Mouse (Mus musculus): Measurements from ENCODE around the gene Igfbpl1.

Gene Igfbpl1

DNA sequence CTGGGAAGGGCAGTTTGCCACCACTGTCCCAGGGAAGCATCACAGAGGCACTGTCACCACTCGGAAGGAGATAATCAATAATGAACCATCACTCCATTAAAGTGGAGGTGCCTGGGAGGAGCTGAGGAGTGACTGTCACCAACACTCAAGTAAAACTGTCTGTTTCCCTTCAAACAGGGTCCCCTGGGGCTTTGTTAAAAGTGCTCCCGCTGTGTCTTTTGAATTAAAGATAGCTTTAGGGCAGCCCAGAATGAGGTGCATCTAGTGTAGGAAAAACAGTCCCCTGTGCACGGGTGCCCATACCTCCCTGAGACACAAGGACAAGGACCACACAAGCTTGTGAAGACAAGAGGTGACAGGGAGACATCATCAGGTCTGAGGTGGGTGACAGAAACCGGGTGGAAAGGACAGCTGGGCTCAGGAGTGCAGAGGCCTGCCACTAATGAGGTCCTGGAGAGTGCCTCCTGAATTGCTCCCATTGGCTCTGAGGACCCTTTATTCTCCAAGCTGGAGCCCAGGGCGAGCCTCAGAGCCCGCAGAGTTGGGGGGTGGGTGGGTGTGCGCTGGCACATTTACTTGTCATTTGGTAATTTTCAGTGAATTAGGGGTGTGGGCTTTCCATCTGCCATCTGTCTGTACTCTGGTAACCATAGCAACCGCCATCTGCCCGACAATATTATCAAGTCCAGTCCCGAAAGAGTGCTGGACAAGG is 2.5 kb downstream of the Igfbpl1 start:
- ATAC-seq (ENCODE audit: insufficient number of reproducible peaks, low FRiP score, low TSS enrichment), result no peak

DNA sequence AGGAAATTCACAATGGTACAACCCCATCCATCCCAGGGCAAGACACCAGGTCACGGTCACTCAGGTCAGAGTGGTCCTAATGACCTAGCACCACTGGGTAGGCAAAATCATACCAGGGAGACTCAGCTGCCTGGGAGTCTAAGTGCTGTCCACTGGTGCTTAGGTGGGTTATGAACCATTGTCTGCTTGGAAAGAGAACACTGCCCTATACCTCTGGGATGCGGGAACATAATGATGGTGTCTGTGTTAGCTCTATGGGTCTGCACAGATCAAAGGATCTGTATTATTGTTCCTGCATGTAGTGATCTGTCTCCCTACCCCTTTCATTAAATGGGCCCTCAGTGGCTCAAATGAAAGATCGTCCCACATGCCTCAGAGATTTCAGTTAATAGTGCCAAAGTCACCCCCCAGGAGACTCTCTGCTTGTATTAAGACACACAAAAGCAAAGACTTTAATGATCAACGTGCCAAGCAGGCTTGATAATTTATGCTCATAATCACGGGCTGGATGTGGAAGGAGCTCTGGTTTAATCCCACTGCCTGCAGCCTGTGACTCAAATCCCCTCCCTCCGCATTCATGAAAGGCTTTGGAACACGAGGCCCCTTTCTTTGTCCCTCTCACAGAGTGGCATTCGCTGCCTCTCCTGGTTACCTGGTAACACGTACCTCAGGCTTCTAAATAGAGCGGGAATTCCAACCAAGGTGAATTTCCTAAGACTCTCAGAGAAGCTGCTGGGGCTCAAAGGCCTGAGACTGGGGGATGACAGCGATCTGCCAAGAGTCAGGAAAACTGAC is 3.7 kb downstream of the Igfbpl1 start:
- ATAC-seq (ENCODE audit: insufficient number of reproducible peaks, low FRiP score, low TSS enrichment), result no peak

DNA sequence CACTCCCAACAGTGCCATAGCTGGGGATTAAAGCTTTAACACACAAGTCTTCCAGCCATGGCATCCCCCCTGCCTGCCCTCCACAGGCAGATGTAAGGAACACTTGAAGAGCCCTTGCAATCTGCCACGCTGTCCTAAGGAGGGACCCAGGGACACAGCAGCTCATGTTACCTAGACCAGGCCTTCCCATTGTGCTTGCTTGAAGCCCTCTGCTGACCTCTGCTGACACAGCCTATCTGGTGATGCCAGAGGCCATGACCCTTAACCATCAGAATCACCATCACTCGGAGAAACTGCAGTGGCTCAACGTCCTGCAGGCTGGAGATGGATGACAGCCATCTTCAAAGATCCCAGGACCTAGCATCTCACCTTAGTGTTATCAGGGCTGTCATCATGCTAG is 4.7 kb downstream of the Igfbpl1 start:
- ATAC-seq (ENCODE audit: insufficient number of reproducible peaks, low FRiP score, low TSS enrichment), result no peak

DNA sequence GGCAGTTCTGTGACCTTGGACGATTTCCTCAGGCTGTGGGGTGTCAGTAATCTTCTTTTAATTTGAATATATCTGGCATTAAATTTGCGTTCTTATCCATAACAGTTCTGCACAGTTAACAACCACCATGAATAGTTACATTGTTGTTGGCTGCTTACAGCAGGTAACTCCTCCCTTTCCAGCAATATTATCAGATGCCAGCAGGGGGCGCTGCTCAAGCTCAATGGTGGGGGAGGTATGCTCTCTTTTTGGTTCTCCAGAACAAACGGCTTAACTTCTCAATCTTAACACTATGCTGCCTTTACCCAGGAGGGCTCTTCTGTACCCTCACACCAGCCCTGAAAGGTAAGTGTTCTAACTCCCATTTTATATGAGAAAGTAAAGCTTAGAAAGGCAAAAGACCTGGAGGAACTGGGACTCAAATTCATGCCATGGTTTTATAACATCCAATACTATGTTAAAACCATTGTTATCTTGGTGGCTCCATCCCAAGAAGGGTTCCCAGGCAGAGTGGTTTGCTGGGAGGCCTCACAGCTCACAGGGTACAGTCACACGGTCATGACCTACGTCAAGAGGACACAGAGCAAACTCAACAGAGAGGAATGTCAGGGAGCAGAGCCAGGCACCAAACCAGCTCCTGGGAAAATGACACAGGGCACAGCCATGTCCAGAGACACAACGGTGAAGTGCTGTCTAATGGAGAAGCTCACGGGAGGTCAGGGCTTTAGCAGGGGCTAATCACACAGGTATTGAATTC is 6.5 kb downstream of the Igfbpl1 start:
- no peak for ATAC-seq (ENCODE audit: insufficient number of reproducible peaks, low FRiP score, low TSS enrichment)

DNA sequence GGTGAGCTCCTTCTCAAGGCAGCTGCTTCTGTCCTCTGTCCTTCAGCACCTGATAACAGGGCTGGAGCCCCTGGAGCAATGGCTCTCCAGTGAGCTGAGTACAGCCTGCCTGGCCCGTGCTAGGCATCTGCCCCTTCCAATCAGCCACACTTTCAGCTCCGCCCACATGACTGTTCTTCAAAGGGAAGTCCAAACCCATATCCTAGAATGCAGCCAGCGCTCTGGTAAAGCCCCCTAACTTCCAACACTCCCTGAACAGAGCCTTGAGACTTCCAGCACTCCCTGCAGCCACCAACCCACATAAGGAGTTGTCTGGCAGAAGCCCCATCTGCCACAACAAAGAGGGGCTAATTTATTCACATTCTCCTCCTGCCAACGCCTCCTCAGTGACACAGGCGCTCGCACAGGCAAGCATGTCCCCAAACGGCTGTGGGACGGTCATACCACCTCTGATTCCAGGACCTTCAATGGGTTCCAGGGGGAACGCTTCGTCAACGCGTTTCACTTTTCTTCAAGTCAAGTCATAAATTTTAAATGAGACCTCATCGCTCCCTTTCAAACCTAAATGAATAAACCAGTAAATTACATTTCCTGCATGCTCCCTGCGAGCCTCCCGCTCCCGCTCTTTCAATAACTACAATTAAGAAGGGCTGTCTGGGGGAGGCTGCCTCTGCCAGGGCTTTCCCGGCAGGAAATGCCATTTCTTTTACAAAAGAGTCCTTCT is 7.4 kb downstream of the Igfbpl1 start:
- no peak for ATAC-seq (ENCODE audit: insufficient number of reproducible peaks, low FRiP score, low TSS enrichment)

DNA sequence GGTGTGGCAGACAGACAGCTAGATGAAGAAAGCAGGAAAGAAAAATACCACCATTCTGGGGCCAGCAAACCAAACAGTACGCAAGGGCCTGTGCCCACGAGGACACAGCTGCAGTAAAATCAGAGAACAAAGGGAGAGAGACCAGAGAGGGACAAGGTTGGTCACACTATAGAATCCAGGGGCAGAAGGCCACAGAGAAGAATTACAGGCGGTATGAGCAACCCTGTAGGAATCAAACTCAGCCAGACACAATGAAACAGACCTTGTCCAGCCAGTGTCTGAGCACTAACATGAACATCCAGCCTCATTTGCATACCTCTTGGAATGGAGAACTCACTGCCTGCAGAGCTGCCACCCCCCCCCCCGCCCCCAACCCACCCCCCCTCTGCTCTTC is 7.9 kb downstream of the Igfbpl1 start:
- ATAC-seq (ENCODE audit: insufficient number of reproducible peaks, low FRiP score, low TSS enrichment), result no peak

DNA sequence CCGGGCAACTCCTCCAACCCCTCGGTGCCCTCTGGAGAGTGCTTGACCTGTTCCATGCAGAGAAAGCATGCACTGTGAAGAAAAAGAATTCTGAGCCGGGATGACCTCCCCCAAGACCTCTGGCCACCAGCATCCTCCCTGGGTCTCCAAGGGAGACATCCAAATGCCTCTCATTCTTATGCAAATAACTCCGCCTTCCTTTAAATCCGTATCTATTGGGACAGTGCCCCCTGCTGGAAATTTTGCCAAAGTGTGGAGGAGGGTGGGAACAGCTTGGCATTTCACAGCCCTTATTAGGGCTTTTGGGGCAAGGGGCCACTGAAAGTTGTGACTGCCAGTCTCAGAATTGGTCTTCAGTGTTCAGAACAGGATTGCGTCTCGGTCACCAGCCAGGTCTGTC is 11.2 kb downstream of the Igfbpl1 start:
- ATAC-seq (ENCODE audit: insufficient number of reproducible peaks, low FRiP score, low TSS enrichment), result no peak

DNA sequence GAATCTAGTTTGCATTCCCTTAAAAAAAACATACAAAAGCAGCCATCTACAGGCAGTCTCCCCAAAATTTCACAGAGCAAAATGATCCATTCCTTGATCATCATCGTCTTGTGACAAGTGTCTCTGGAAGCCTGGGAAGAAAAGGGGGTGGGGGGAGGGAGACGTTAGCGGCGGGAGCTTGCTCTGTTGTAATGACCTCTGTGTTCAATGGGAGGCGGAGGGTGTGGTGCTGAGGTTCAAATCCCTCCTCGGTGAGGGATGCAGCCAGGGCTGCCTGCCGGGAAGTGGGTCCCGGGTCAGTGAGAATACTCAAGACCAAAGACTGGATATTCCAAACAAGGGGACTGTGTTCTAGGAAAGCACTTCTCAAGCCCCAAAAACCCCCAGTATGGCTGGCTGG is 15.5 kb downstream of the Igfbpl1 start:
- ATAC-seq (ENCODE audit: insufficient number of reproducible peaks, low FRiP score, low TSS enrichment), result no peak

DNA sequence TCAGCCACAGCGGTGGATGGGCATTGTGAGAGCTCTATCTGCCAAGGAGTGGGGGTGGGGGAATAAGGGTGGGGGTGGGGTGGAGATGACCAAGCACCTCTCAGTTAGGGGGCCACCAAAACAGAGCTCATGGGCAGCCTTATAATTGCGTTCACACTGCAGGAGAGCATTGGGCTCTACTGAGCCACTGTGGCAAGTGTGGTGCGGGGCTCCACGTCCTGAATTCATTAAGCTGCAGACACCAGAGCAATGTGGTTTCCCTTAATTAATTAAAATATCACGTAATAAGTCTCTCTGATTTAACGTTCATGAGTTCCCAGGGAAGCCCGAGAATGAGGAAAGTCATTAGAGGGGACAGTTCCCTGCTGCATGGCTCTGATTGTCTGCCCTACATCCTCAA is 18.7 kb downstream of the Igfbpl1 start:
- no peak for ATAC-seq (ENCODE audit: insufficient number of reproducible peaks, low FRiP score, low TSS enrichment)

DNA sequence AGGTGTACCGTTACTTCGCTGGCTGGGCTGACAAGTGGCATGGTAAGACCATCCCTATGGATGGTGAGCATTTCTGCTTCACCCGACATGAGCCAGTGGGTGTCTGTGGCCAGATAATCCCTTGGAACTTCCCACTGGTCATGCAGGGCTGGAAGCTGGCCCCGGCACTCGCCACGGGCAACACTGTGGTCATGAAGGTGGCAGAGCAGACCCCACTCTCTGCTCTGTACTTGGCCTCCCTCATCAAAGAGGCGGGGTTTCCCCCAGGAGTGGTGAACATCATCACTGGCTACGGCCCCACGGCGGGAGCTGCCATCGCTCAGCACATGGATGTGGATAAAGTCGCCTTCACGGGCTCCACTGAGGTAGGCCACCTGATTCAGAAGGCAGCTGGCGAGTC is 23.8 kb downstream of the Igfbpl1 start:
- no peak for ATAC-seq (ENCODE audit: insufficient number of reproducible peaks, low FRiP score, low TSS enrichment)

DNA sequence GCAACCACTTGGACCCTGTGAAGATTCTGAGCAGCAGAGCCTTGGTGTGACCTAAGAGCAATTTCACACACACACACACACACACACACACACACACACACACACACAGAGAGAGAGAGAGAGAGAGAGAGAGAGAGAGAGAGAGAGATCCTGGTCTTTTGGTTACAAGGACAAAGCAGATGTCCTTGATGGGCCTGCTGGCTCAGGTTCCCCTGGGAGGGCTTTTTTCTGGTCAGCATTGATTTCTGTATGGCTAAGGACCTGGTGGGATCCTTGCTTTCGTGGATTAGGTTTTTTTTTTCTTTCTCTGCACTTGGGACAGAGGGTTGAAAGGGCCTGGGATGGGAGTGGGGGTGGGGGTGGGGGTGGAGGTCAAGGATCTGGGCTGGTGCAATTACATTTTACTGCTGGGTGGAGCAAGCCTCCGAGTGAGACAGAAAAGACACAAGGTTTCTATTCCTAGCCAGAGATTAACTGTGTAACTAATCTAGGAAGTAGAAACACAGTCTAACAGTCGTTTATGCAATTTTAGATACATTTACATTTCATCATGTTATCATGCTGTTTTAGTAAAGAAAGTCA is 26.7 kb downstream of the Igfbpl1 start:
- ATAC-seq (ENCODE audit: insufficient number of reproducible peaks, low FRiP score, low TSS enrichment), result no peak

DNA sequence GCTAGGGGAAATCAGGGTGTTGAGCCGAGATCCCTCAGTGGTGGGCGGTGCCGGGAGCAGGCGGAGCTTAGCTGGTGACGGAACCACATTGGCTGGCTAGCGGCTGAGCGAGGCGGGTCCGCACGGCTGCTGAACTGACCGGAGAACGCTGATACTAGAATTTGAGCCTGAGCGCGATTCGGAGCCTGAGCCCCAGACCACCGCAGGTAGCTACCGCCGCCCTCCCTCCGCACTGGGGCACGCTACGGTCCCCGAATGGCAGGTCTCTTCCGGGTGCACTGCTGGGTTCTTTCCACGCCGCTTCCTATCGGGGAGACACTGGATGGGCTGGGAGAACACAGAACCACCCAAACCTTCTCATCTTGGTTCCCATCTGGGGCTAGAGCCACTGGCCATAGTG is 27.8 kb downstream of the Igfbpl1 start, which contains the start of gene Aldh1b1:
Gene Aldh1b1, plus strand, starts transcription at position 59 of the 400 bp plus-strand sequence.
- no peak for ATAC-seq (ENCODE audit: insufficient number of reproducible peaks, low FRiP score, low TSS enrichment)

DNA sequence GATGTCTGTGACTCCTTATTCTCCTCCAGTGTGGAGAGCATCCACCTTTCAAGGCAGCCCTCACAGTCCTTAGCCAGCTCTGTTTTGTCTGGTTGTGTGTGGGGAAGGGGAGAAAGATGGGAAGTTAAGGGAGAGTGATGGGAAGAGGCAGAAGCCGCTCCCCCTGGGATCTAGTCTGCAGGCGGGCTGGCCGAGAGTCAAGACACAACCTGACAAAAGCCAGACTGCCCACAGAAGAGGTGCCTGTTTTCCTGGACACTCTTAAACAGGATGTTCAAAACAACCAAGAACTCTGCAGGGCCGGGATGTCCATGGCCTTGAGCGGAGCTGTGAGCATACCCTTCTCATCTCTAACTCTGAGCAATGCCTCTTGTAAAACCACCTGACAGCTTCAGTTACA is 30.0 kb downstream of the Igfbpl1 start:
- no peak for ATAC-seq (ENCODE audit: insufficient number of reproducible peaks, low FRiP score, low TSS enrichment)

DNA sequence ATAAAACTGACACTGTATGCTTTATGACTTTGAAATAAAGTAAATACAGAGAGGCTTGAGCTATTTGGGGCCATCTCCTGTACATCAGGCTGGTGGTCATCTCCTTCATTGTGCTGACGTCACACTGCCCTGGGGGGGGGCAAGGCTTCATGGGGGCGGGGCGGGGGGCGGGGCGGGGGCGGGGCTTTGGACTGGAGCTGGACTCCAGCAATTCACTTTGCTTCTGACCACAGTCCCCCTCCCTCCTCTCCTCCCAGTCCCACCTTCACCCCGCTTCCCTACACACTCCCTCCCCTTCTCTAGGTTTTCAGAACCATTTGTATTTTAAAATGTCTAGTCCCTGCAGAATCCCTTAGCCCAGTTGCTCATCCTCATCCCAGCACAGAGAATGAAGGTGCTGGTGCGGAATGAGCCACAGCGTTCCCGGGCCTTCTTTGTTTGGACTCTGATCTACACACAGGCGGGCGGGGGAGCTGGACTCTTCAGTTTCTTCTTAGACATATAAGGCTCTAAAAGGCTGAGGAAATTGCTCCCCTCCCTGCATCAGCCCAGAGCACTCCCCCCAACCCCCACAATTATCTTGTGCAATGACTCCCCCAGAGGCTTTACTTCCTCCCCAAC is 31.4 kb downstream of the Igfbpl1 start:
- ATAC-seq (ENCODE audit: insufficient number of reproducible peaks, low FRiP score, low TSS enrichment), result no peak

DNA sequence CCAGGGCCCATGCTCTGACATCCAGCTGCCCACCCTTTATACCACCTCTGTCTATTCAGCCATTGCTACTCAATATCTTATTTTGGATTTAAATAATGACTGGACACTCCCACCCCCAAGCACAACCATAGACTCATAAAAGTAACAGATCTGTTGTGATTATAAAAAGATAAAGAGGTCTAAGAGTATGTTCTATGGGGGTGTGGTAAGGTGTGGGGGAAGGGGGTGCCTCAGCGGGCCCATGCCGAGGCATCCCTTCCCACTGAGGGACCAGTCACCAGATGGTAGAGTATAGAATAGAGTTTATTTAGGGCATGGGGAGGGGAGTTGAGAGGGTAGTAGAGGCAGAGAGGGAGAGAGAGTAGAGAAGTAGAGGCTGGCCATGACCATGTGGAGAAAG is 36.7 kb downstream of the Igfbpl1 start:
- ATAC-seq (ENCODE audit: insufficient number of reproducible peaks, low FRiP score, low TSS enrichment), result no peak

DNA sequence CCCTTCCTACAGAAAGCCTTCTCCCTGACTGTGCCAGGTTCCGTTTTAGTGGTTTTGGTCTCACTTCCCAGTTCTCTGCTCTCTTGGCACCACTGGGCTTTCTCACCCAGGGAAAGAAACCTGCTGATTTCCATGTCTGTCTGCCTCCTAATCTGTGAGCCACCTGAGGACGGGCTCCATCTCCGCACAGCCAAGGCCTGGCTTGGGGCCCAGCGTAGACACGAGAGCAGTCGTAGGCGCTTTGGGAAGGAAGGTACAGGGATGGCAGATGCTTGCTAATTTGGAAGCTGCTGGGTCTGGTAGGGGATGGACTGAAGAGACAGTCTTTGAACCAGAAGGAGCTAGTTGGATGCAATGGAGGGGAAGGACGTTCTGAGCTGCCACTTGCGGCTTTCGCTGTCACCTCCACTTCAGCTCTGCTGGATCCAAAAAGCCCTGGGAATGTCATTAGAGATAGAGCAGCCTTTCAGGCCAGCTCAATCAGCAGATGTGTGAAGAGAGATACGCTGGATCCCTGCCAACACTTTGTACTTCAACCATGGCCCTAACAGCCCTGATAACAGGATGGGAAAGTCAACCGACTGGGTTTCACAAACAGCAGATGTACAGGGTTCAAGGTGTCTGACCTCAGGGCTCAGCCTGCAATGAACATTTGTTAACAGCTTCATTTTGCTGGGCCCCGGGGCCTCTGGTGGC is 37.3 kb downstream of the Igfbpl1 start:
- peak; percentile 77 for ATAC-seq (ENCODE audit: insufficient number of reproducible peaks, low FRiP score, low TSS enrichment)

DNA sequence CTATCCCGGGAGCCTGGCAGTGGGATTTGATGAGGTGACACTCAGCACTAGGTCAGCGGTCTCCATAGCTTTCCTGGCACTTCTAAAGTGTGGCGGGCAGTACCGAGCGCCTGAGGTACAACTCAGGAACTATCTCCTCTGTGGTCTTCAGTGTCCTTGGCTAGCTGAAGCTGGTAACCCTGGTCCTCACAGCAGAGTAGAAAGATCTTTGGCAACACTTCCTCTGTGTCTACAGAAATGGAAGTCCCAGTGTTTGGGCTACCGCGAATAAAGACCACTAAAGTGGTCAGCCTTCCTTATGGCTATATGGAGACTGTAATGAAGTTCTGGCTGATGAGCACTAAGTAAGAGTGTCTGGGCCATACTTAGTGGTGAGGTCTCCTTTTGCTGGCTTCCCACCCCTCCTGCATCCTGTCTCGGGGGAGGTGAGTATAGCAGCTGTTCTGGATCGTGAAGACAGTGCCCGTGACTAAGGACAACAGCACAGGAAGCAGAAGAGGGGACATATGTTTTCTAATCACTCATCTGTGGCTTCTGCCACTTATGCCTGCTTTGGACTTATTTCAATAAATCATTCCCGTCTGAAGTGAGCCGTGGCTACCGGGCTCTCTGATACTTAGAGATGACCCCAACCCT is 38.2 kb downstream of the Igfbpl1 start:
- ATAC-seq (ENCODE audit: insufficient number of reproducible peaks, low FRiP score, low TSS enrichment), result no peak

DNA sequence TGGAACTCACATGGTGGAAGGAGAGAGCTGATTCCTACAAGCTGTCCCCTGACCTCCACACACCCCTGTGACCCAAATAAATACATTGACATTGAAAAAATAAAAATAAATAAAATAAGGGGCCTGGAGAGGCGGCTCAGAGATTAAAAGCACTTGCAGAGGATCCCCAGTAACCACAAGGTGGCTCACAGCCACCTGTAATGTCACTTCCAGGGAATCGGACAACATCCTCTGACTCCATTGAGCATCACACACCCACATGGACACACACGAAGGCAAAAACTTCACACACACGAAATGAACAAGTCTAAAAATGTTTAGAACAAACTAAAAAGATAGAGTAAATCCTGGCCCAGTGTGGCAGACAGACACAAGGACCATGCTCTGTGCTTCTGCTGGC is 40.0 kb downstream of the Igfbpl1 start:
- ATAC-seq (ENCODE audit: insufficient number of reproducible peaks, low FRiP score, low TSS enrichment), result no peak

DNA sequence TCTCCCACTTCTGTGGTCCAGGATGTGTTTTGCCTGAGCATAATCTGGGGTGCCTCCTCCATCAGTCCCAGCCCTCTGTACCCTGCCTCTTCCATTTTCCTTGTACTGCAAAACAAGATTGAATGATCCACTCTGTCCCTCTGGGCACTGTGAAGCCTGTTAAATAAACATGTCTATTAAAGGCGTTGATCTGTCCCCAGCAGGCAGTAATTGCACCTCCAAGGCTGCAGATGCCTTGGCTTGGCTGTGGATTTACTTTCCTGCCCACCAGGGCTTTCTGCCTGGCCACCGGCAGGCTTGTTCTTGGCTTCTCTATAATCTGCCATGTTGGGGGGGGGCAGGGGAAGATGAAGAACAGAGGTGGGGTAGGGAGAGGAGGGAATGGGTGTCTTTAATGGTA is 40.8 kb downstream of the Igfbpl1 start:
- no peak for ATAC-seq (ENCODE audit: insufficient number of reproducible peaks, low FRiP score, low TSS enrichment)

All from cerebellum, adult (tissue).